Mouse (Mus musculus): ENCODE data around the gene Otoa.

The Otoa gene

GRCm38 (mm10) chr7:121081350-121081749 is at the start of gene Otoa:
Gene Otoa, plus strand, starts transcription at chr7:121081650.
- DNase-seq, result no peak

DNA sequence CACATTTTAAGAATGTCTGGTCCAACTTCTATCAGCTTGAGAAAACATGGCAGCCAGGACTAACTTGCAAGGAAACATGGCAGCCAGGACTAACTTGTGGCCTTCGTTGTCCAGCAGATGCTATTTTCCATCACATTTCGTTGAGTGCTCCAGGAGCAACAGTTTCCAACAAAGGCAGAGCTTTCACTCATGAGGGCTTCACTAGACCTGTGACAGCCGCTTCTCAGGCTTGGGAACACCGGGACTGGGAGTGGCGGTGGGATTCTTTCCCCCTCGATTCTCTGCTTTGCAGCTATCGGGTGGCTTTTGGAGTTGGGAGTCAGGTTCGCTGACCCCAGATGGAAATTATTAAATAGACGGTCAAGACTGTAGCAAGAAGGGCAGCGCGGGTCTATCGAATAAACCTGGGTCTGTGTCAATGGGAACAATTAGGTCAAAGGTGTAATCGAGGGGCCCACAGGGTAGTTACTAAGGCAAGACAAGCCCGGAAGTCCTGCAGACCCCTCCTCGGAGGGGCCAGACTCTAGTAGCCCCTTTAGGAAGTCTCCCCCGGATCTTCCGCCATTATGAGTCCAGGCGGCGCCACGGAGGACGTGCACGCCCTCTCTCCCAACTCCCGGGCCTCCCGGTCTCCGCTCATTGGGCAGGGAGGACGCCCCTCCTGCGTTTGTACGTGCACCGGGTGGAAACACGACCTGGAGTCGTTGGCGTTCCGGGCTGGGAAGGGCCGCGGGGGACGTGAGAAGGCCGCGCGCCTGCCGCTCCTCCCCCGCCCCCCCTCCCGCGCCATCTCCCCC is 47.4 kb upstream of the Otoa start, which contains the start of gene Mettl9:
Gene Mettl9, plus strand, starts transcription at position 590 of the 797 bp plus-strand sequence.
- DNase-seq, result peak; percentile 93 to 94

DNA sequence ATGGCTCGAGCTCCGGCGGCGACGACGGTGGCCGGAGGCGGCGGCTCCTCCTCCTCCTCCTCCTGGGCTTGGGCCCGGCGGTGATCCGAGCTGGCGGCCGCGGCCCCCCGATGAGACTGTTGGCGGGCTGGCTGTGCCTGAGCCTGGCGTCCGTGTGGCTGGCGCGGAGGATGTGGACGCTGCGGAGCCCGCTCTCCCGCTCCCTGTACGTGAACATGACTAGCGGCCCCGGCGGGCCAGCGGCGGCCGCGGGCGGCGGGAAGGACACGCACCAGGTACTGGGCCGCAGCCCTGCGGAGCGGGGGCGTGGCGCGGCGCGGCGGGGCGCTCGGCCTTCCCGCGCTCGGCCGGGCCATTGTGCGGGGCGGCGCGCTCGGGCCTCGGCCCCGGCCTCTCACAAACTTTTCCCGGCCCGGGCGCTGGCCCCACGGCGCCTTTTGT is 46.7 kb upstream of the Otoa start:
- peak; percentile 75 to 76 for DNase-seq

- no peak for DNase-seq
Observed at GRCm38 (mm10) chr7:121035161-121035721, 46.2 kb upstream of the Otoa start.

DNA sequence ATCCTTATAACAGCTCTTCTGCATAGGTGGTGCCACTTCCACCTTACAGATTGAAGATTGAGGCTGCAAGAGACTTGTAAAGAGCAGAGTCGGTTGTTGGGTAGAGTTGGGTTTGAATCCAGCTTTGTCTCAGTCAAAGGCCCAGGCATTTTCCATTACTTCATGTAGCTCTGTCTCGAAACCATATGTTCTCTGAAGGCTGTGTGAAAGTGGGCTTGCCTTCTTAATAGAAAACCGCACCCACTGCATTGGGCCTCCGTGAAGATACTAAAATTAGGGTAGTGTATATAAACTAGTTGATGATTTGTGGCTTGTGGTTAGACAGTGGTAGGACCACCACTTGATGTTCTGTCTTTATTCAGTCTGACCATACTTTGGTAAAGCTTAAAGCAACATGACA is 40.9 kb upstream of the Otoa start:
- no peak for DNase-seq

DNA sequence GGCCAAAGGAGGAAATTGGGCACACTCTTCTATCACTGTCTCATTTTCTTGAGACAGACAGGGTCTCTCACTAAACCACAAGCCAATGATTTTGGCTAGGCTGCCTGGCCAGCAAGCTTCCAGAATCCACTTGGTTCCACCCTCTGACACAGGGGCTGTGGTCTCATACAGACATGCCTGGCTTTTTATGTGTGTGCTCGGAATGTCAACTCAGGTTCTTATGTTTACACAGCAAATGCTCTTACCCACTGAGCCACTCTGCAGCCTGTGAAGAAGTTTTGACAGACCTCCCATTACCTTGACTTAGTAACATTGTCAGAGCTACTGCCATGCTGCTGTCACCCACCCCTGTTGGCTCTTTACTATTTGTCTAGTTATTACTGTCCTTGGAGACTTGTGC is 39.5 kb upstream of the Otoa start:
- DNase-seq, result no peak

DNA sequence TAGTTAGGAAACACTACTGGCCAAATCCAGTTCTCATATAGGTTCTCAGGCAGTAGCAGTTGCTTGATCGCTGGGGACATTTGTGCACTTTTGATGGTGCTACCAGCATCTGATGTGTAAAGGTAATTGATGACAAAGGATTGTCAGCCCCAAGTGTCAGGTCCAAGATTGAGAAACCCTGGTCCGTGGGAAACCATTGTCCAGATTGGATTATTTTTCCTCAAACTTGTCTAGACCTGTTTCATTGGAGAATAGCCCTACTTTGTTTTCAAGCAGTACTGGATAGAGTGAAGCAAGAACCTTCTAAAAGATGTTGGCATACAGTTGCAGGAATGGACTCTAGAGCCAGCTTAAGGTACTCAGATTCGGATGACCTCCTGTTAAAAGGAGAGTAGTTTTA is 38.4 kb upstream of the Otoa start:
- DNase-seq, result no peak

DNA sequence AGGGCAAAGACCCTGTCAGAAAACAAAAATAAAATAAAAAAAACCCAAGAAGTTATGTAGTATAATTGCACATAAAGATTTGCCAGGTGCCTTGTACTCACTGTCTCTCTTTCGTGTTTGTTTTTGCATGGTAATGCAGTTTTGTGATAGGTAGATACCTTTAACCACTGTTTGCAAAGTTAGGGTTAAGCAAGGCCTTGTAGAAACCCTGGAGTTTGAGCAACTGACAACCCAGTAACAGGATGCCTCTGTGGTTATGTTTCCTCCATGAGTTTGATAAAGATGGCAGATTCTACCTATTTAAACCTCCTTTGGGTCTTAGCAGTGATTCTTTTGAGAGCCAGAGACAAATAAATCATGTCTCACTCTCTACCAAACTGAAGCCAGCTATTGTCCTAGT is 37.9 kb upstream of the Otoa start:
- DNase-seq, result no peak

- no peak for DNase-seq
Observed at GRCm38 (mm10) chr7:121044251-121044650, 37.2 kb upstream of the Otoa start.

DNA sequence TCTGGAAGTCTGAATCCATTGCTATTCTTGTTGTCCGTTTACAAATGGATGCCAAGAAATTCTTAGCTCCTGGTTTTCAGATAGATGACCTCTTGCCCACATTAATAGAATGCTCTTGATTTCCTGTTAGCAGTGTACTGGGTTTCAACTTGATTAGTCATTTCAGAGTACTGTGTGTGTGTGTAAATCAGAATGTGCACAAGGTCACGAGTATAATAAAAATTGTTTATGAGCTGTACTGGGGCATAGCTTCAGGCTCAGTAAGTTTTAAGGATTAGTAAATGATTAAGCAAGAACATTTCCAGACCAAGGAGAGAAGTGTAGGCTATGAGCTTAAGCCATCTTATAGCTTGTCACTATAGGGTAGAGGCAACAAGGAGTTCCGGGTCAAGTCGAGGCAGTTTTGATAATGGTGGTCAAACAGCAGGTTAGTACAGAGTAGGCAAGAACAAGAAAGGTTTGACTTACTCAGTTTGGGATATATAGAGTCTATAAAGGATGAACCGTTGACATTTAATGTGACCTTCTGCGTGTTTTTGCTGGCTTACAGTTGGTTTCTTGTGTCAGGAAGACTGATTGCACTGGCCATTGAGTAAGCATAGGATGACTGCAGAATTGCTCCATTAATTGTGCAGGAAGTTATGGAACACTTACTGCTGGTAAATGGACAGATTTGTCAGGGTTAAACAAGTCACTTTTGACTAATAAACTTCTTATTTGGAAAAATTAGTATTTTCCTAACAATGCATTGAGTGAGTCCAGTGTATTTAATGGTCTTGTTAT is 35.6 kb upstream of the Otoa start:
- no peak for DNase-seq

GRCm38 (mm10) chr7:121047624-121048023 is 33.8 kb upstream of the Otoa start:
- DNase-seq, result no peak

GRCm38 (mm10) chr7:121053071-121053470 is 28.4 kb upstream of the Otoa start:
- DNase-seq, result no peak

DNA sequence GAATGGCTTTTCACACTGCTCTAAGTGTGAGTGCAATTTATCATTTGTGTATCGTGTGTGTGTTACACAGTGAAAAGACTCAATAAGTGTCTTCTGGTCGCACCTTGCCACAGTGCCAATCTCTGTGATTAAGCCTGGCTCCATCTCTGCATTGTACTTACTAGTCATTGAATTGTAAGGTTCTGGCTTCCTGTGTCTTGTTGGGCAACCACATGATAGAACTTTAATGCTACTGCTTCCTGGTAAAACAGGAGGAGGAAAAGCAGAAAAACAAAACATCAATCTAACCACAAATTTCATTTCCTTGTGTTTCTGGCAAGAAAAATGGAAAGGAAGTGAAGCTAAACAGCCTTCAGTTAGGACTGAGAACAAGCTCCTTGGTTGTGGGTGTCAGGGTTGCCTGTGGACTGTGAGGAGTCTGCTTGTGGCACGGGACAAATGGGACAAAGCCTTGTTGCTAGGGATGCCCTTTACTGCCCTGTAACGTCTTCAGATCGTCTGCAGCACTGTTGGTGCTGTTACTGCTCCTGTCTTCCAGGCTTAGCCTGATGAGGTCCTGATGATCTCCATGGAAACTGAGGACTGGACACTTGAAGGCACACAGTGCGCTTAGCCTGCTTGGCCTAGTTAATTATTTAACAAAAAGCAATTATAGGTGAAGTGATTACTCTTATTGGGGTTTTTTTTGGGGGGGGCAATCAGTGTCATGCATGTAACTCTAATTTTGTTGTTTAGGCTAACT is 21.8 kb upstream of the Otoa start:
- DNase-seq, result no peak

GRCm38 (mm10) chr7:121064309-121064708 is 17.1 kb upstream of the Otoa start:
- DNase-seq, result no peak

DNA sequence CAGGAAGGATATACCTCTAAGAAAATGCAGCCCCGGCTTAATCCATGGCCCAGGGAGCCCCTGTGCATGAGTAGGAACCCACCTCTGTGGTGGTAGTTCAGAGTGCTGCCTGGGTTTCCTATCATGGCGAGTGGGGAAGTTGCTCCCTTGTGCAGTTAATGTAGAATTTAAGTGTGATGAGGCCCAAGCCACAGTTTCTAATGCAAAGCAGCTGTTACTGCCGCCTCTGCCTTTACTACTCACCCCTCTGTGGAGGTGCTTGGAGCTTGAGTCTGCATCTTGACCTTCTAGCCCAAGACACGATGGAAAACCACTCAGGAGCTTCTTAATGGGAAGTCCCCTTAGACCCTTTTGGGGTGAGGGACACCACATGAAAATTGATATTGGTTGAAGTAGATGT is 10.2 kb upstream of the Otoa start:
- DNase-seq, result no peak

DNA sequence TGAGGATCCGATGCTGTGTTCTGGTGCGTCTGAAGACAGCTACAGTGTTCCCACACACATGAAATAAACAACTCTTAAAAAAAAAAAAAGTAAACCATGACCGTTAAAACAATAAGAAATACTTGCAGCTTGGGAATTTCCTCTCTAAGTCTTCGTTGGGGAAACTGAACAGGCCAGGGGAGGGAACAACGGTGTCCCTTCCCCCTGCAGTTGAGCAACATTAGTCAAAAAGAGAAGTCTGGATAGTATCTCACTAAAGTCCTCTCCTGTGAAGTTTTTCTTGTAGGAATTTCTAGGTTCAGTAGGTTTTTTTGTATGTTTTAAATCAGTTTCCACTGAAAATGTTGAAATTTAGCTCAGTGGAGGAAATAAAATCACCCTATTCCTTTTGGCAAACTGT is 8.9 kb upstream of the Otoa start:
- no peak for DNase-seq

DNA sequence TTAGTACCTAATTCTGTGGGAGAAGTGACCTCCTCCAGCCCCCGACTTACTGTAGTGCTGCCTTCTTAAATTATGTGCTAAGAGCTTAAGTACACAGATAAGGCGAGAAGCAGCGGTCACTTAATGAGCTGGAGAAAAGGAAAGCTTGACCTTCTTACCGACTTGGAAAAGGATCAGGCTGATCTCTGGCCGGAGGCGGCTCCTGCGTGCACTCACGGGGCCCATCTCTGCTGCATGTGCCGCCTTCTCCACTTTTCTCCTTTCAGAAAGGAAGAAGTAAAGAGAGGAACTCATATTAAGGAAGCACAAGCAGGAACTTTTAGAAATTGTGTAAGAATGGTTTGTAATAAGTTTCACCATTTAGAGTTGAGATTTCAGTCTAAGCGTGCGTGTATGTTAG is 7.2 kb upstream of the Otoa start, which contains the start of gene Igsf6:
Gene Igsf6, minus strand, starts transcription at position 292 of the 400 bp plus-strand sequence.
- DNase-seq, result no peak

DNA sequence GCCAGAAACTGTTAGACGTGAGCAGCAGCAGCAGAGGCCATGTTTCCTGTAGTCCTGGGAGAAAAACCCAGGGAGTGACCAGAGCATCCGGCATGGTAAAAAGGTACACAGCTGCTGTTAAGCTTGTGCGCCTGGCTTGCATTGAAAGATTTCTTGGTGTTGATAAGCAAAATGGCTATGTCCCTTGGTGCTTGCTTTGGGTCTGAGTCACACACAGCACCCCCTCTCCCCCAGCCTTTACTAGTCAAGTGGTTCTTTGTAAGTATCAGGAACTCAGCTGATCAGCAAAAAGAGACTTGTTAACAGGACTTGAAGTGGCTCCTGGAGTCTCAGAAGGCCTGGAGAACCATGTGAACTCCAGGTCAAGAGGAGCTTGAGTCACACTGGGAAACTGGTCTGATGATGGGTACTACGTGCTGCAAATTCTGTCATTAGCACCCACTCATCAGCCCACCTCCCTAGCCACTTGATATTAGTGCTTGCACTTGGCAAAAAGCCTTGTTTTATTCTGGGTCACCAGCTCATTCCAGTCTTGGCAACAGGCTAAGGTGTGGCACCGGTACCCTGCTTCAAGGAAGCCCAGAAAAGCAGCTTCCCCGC is 6.5 kb upstream of the Otoa start:
- peak in 1 of 2 experiments; percentile 8 for DNase-seq

DNA sequence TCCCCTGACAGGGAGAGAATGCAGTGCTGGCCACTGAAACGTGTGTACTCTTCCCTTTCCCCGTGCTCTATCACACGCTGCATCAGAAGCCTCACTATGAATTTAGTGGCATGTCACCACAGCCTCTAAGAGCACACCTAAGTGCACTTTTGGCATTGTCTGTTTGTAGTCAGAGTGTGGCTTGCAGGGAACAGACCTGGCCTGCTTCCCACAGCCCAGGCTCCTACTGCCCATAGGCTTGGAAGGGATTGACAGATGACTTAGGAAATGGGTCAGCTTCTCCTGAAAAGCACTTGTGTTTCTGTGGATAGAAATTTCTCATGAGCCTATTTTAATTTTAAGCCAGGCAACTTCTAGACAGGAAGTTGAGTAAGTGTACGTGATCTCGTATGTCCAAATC is 6.0 kb upstream of the Otoa start:
- peak; percentile 32 to 38 for DNase-seq

- no peak for DNase-seq
Observed at GRCm38 (mm10) chr7:121077311-121077710, 4.1 kb upstream of the Otoa start.

DNA sequence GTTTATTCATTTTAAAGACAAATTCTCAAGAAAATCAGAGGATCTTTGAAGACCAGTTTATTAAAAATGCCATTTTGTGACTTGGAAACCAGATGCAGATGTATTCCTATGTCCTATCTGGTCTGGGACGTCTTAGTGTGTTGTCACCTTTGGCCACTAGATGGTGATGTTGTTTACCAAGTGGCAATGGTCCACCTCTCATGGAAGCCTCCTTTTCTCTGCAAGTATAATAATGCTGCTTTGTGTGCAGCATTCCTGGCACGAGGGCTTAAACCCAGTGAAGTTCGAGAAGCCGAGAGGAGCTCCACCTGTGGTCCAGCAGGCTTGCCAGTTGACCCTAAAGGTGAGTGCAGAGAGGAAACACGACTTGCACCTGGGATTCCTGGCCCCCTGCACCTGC is 3.6 kb upstream of the Otoa start:
- peak; percentile 40 to 73 for DNase-seq

DNA sequence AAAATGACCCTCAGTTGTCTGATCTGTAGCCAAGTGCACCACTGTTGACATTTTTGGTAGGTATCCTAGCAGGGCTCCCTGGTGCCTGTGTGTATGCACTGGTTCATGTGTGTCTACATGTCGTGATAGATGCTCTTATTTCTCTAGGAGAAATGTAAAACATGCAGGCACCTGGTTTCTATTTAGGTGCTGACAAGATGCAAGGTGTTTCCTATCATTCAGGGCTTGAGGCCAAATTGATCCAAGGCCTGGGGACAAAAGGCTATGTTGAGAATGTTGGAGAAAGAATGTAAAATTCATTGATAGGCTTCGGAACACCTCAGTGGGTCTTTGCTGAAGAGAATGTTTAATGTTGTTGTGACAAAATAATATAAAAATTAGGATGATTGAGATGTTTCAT is 366 bp downstream of the Otoa start:
- DNase-seq, result no peak
